Mouse (Mus musculus) bone marrow macrophage, adult 2 months (primary cell): ENCODE measurements at regions not wholly inside any gene's neighbourhood (a gene's known extent, or its start where the extent isn't known, plus 50 kb on each side); places are given as distances from the start of the nearest gene placed in this dataset.

Source experiments
- H3K27ac ChIP-seq: 2 replicates; pipeline ENCODE4 v1.5.1; 2012; ENCODE audit warnings: low read depth, low read length; ENCODE audit not compliant: insufficient read depth
- H3K4me1 ChIP-seq: 2 replicates; pipeline ENCODE4 v1.6.1; 2012; ENCODE audit warnings: low read length; ENCODE audit not compliant: control insufficient read depth, insufficient read depth
- H3K4me3 ChIP-seq: 2 replicates; pipeline ENCODE4 v1.5.1; 2012; ENCODE audit warnings: mild to moderate bottlenecking, low read length, moderate library complexity; ENCODE audit not compliant: insufficient read depth
- CTCF ChIP-seq: IDR thresholded peaks from 2 replicates; pipeline ENCODE4 v1.5.1; 2012; ENCODE audit warnings: low read depth, mild to moderate bottlenecking, low read length, moderate library complexity
- POLR2A ChIP-seq: IDR thresholded peaks from 2 replicates; pipeline ENCODE4 v1.6.1; 2012; ENCODE audit warnings: mild to moderate bottlenecking, low read depth, low read length, borderline replicate concordance

- no peak for TF ChIP-seq CTCF
- no peak for TF ChIP-seq POLR2A
- no peak overlapping the region for H3K4me3 ChIP-seq
Measured at GRCm38 (mm10) chr6:39260480-39260879, 53.9 kb upstream of the Kdm7a start.

GRCm38 (mm10) chr6:39259129-39259528 is 52.5 kb upstream of the Kdm7a start:
- Histone ChIP-seq H3K27ac (peak overlapping the region; percentile 60), H3K4me3 (no peak overlapping the region), H3K4me1 (peaks cover 33% of the 10 kb centered on the region)
- TF ChIP-seq CTCF = no peak
- no peak for TF ChIP-seq POLR2A

More at GRCm38 (mm10) chr6:39260480-39260879, 53.9 kb upstream of the Kdm7a start:
- peaks cover 44% of the 10 kb centered on the region for H3K4me1 ChIP-seq
- no peak overlapping the region for H3K27ac ChIP-seq

- H3K4me1 ChIP-seq = peaks cover 28% of the 10 kb centered on the region
- peak overlapping the region; percentile 60 for H3K27ac ChIP-seq
- TF ChIP-seq POLR2A = no peak
- TF ChIP-seq CTCF = no peak
- no peak overlapping the region for H3K4me3 ChIP-seq
Measured at GRCm38 (mm10) chr6:39258656-39259055, 52.1 kb upstream of the Kdm7a start.

GRCm38 (mm10) chr6:39257667-39258395 is 51.2 kb upstream of the Kdm7a start:
- Histone ChIP-seq H3K4me1 (peaks cover 25% of the 10 kb centered on the region), H3K4me3 (no peak overlapping the region), H3K27ac (no peak overlapping the region)
- TF ChIP-seq POLR2A = no peak
- TF ChIP-seq CTCF = no peak

- Histone ChIP-seq H3K4me1 (peaks cover 25% of the 10 kb centered on the region), H3K4me3 (peak overlapping the region; percentile 58), H3K27ac (no peak overlapping the region)
- TF ChIP-seq POLR2A (no peak), CTCF (no peak)
Measured at GRCm38 (mm10) chr6:39257111-39257571, 50.6 kb upstream of the Kdm7a start.

- TF ChIP-seq POLR2A = no peak
- no peak for TF ChIP-seq CTCF
- Histone ChIP-seq H3K4me3 (peak overlapping the region; percentile 58), H3K4me1 (peaks cover 25% of the 10 kb centered on the region), H3K27ac (no peak overlapping the region)
Measured at GRCm38 (mm10) chr6:39256304-39257103, 49.9 kb upstream of the Kdm7a start.
